Mouse (Mus musculus): ENCODE results near the gene Fgf10. TPM values are rescaled to one million over a fixed set of nuclear protein-coding genes. Genes with fewer than 3 reads are reported as not detected.

The Fgf10 gene
- polyA plus RNA-seq, 1 experiment from 2014 or later = 1.3 TPM

DNA sequence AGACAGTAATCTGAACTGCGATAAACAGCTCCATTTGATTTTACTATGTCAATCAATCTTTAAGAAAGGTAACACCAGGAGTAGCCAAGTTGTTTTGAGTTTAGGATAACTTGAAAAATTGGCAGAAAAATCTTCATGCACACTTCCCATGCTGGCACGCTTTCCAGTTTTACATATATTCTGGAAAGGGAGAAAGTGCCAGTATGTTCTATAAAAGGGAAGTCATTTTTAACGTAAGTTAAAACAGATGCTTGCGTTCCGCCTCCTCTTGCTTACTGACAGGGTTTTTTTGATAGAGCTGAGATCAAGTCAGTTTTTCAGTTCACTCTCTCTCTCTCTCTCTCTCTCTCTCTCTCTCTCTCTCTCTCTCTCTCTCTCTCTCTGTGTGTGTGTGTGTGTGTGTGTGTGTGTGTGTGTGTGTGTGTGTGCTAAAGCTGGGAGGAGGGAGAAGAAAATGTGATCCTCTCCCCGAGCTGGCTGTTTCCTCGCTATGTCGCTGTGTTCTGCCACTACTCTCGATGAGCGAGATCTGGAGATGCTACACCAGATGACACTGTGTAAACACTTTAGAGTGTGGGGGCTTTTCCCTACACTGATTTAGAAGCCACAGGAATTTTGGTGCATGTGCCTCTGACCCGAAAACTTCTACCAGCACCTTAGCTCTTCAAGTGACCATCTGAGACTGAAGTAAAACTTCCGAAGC is 62.4 kb downstream of the Fgf10 start:
- no peaks in the 10 kb centered on the region for H3K9me3 ChIP-seq
- no peaks in the 10 kb centered on the region for H3K4me1 ChIP-seq
- H3K9ac ChIP-seq = no peak overlapping the region
- no peak for ATAC-seq (ENCODE audit: low FRiP score, low read depth)
- WGBS = 85% methylated on average over 12 of the region's 12 CpGs
- H3K27me3 ChIP-seq (replicated peaks) = no peaks in the 10 kb centered on the region
- no peaks in the 10 kb centered on the region for H3K36me3 ChIP-seq
- H3K4me3 ChIP-seq = no peak overlapping the region
- no peak overlapping the region for H3K4me2 ChIP-seq (replicated peaks)
- H3K27ac ChIP-seq = no peak overlapping the region

DNA sequence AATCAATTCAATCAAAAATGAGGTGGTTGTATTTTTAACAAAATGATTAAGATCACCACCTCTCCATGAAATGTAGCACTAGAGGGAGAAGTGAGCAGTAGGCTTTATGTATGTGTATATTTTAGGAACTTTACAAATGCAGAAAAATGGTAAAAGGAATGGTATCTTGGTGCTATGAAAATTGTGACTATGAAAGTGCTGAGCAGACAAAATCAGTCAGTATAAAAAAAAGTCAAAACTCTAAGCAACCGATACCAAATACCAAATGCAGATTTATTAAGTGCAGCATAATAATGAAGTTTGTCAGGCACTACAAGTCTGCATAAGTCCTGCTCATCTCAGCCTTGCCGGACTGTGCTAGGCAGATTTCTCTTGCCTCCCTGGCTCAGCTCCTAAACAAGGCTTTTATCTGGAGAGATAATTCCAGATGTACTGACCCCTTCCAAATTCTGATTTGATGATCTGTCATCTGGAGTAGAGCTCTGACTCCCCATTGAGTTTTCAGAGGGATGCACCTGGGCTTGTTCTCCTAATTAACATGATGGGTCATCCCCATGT is 70.3 kb downstream of the Fgf10 start:
- no peak overlapping the region for H3K4me3 ChIP-seq
- 91% methylated on average over 2 of the region's 2 CpGs for WGBS
- no peak overlapping the region for H3K27ac ChIP-seq
- no peaks in the 10 kb centered on the region for H3K4me1 ChIP-seq
- no peak overlapping the region for H3K9ac ChIP-seq
- H3K9me3 ChIP-seq = no peaks in the 10 kb centered on the region
- no peak for ATAC-seq (ENCODE audit: low FRiP score, low read depth)
- no peak overlapping the region for H3K4me2 ChIP-seq (replicated peaks)
- H3K27me3 ChIP-seq (replicated peaks) = no peaks in the 10 kb centered on the region
- H3K36me3 ChIP-seq = no peaks in the 10 kb centered on the region

DNA sequence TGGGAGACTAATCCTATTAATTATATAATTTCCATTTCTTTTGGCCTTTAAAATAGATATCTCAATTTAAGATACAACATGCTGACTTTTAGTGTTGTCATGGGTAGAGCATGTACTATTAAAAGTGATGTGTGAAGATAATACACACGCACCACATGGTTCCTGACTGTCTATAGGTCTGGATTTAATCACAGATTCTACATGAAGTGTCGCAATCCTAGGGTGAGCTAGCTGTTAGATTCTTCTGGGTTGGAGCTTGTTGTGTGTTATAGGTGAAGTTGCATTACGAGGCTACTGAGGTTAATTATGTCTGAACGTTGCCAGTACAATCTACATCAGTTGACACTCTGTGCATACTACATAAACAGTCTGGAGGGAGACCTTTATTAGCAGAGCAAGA is 73.2 kb downstream of the Fgf10 start:
- H3K27me3 ChIP-seq (replicated peaks) = no peaks in the 10 kb centered on the region
- no peaks in the 10 kb centered on the region for H3K4me1 ChIP-seq
- no peaks in the 10 kb centered on the region for H3K9me3 ChIP-seq
- no peak overlapping the region for H3K4me3 ChIP-seq
- H3K36me3 ChIP-seq = no peaks in the 10 kb centered on the region
- H3K4me2 ChIP-seq (replicated peaks) = no peak overlapping the region
- no peak overlapping the region for H3K27ac ChIP-seq
- WGBS = 93% methylated on average over 4 of the region's 4 CpGs
- no peak for ATAC-seq (ENCODE audit: low FRiP score, low read depth)
- no peak overlapping the region for H3K9ac ChIP-seq

DNA sequence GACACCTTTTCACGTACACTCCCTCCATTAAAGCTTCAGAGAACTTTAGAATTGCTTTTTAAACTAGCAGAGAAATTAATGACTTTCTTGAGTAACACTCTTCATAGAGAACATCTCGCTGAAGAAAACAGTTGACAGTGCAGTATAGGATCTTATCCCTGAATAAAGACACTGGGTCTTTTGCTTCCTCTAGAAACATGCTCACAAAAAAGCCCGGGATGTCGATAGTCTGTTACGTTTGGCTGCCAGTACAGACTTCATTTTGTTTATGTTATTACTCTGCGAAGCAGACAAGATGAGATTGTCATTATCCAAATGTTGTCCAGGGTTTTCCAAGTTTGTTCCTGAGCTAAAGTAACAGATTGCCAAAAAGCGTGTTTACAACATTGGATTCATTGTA is 75.2 kb downstream of the Fgf10 start:
- no peaks in the 10 kb centered on the region for H3K36me3 ChIP-seq
- no peak overlapping the region for H3K27ac ChIP-seq
- ATAC-seq (ENCODE audit: low FRiP score, low read depth) = no peak
- 90% methylated on average over 7 of the region's 7 CpGs for WGBS
- no peaks in the 10 kb centered on the region for H3K4me1 ChIP-seq
- no peaks in the 10 kb centered on the region for H3K27me3 ChIP-seq (replicated peaks)
- no peak overlapping the region for H3K4me3 ChIP-seq
- H3K9ac ChIP-seq = no peak overlapping the region
- H3K9me3 ChIP-seq = no peaks in the 10 kb centered on the region
- no peak overlapping the region for H3K4me2 ChIP-seq (replicated peaks)

DNA sequence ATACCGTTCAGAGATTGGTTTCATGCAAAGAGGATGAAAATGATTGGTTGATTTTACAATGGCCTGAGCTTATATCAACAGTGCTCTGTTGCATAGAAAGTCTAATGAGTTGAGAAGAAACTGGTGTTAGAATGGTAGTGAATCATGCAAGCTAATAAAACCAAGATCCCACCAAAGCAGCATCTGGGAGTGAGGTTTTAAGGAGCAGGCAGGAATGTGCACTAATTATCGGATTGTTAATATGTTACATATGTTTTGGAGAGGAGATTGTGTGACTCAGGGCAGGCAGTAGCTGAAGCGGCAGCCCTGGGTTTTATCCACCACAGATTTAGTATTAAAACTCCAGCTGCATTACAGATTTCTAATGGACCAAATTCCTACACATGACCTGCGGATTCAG is 76.8 kb downstream of the Fgf10 start:
- 88% methylated on average over 4 of the region's 4 CpGs for WGBS
- H3K27ac ChIP-seq = no peak overlapping the region
- ATAC-seq (ENCODE audit: low FRiP score, low read depth) = no peak

DNA sequence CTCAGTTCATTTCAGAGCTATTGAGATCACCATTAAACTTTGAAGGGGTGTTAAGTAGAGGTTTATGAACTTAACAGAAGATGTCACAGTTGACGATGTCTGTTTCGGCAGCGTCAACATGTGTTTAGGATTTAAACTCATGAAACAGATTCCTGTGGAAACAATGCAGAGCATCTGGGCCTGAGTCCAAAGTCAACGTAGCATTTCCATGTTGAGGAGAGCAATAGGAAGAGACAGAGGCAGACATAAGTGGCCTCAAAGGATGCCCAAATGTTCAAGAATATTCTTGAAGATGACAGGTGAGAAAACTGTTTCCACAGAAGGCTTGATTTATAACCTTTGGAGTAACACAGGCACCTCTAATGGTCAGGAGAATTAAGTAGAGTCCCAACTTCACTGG is 84.4 kb downstream of the Fgf10 start:
- no peak for ATAC-seq (ENCODE audit: low FRiP score, low read depth)
- H3K4me1 ChIP-seq = no peaks in the 10 kb centered on the region
- no peaks in the 10 kb centered on the region for H3K9me3 ChIP-seq
- H3K27ac ChIP-seq = no peak overlapping the region
- no peak overlapping the region for H3K9ac ChIP-seq
- no peak overlapping the region for H3K4me3 ChIP-seq
- H3K27me3 ChIP-seq (replicated peaks) = no peaks in the 10 kb centered on the region
- 90% methylated on average over 4 of the region's 4 CpGs for WGBS
- H3K4me2 ChIP-seq (replicated peaks) = no peak overlapping the region
- no peaks in the 10 kb centered on the region for H3K36me3 ChIP-seq

More for the DNA sequence above, 76.8 kb downstream of the Fgf10 start:
- H3K4me3 ChIP-seq = no peak overlapping the region
- no peaks in the 10 kb centered on the region for H3K36me3 ChIP-seq
- H3K9ac ChIP-seq = no peak overlapping the region
- no peaks in the 10 kb centered on the region for H3K27me3 ChIP-seq (replicated peaks)
- H3K4me1 ChIP-seq = no peaks in the 10 kb centered on the region
- no peak overlapping the region for H3K4me2 ChIP-seq (replicated peaks)
- H3K9me3 ChIP-seq = no peaks in the 10 kb centered on the region

DNA sequence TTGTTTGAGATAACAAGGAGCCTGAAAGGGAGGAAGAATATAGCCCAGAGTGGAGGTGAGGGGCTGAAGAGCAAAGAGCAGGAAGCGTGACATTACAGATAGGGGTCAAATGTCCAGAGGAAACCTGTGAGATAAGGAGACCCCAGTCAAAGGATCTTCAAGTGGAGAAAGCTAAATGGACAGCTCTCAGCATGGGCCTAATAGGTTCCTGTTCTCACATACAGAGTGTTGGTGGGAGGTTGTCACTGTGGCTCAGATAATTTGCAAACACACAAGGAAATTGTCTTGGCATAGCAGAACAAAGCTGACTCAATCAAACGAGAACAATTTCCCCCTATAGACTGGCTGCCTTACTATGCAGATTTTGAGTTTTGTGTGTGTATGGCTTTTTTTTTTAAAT is 89.4 kb downstream of the Fgf10 start:
- no peak overlapping the region for H3K27ac ChIP-seq
- H3K4me1 ChIP-seq = no peaks in the 10 kb centered on the region
- ATAC-seq (ENCODE audit: low FRiP score, low read depth) = no peak
- WGBS = 19% methylated on average over 2 of the region's 2 CpGs
- H3K4me3 ChIP-seq = no peak overlapping the region
- H3K27me3 ChIP-seq (replicated peaks) = no peaks in the 10 kb centered on the region
- no peak overlapping the region for H3K9ac ChIP-seq
- H3K4me2 ChIP-seq (replicated peaks) = no peak overlapping the region
- no peaks in the 10 kb centered on the region for H3K9me3 ChIP-seq
- no peaks in the 10 kb centered on the region for H3K36me3 ChIP-seq

DNA sequence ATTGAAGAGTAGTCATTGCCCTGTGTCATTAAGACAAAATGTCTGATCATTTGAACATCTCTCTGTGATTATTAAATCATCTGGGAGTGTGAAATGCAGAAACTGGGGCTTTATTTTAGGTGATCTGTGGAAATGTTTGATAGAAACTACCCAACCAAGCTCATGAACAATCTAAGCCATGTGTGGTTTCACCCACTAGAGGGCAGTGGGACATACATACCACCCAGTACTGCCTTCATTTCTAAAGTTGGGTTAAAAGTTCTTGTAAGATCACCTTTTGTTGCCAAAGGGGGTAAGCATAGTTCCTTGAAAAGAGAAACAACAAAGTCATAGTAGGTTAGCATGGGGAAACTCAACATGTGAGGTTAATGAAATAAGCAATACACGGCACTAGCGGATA is 93.4 kb downstream of the Fgf10 start:
- no peaks in the 10 kb centered on the region for H3K4me1 ChIP-seq
- no peak overlapping the region for H3K9ac ChIP-seq
- no peak for ATAC-seq (ENCODE audit: low FRiP score, low read depth)
- H3K4me2 ChIP-seq (replicated peaks) = no peak overlapping the region
- no peaks in the 10 kb centered on the region for H3K9me3 ChIP-seq
- H3K36me3 ChIP-seq = no peaks in the 10 kb centered on the region
- WGBS = 94% methylated on average over 2 of the region's 2 CpGs
- no peak overlapping the region for H3K4me3 ChIP-seq
- H3K27me3 ChIP-seq (replicated peaks) = no peaks in the 10 kb centered on the region
- H3K27ac ChIP-seq = no peak overlapping the region

DNA sequence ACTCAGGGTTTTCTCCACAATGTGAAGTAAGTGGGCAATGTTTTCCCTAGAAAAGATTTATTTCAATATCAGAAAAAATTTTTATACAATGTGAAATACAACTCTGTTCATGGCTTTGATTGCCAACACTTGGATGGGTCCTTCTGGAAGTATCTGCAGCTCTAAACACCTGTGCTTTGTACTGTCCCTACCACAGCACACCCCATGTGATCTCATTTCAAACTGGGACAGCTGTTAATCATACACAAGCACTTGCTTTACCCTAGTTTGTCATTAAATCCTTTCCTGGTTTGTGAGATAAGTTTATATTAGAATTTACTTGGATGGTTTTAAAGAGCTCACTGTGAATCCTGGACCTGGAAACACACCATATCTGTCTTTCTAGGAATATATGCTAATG is 102.6 kb downstream of the Fgf10 start:
- Histone ChIP-seq H3K9ac (no peak overlapping the region), H3K27ac (no peak overlapping the region), H3K9me3 (no peaks in the 10 kb centered on the region), H3K4me2 (replicated peaks) (no peak overlapping the region), H3K27me3 (replicated peaks) (no peaks in the 10 kb centered on the region), H3K36me3 (no peaks in the 10 kb centered on the region), H3K4me1 (no peaks in the 10 kb centered on the region), H3K4me3 (no peak overlapping the region)
- no peak for ATAC-seq (ENCODE audit: low FRiP score, low read depth)

DNA sequence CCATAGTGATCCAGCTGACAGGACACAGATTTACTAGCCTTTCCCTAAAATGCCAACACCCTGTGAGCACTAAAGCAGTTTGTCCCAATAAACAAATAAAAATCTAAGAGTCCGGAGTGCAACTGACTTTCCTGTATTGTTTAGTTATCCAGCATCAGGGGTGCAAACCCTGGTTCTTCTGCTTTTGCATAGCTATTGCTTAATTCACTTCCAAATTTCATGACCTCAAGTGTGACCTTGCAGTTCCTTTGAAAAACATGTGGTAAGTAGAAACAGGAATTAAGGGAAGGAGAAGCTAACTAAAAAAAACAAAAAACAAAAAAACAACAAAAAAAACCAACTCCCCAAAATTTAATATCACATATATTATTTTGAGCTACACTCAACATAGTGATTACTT is 105.6 kb downstream of the Fgf10 start:
- 10% methylated on average over 1 of the region's 1 CpGs for WGBS
- H3K4me3 ChIP-seq = no peak overlapping the region

DNA sequence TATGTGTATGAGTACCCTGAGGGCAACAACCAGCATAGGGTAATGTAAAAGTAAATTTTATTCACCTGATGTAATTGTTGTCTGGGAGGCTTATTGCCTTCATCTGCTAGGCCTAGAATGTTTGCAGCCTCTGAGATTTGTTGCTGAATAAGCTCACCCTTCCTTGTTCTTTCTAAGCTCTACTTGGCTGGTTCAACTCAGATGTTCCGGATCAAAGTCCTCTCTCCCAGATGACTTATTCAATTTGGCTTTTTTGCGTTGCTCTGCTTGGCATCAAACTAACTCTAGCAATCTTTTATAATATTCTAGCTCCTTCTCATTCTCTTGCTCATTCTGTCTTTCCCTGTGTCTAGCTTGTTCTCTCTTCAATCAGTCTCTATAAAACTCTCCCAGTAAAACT is 109.6 kb downstream of the Fgf10 start:
- ATAC-seq (ENCODE audit: low FRiP score, low read depth) = no peak
- H3K36me3 ChIP-seq = no peaks in the 10 kb centered on the region
- 89% methylated on average over 2 of the region's 2 CpGs for WGBS
- H3K27ac ChIP-seq = no peak overlapping the region
- no peaks in the 10 kb centered on the region for H3K9me3 ChIP-seq
- no peaks in the 10 kb centered on the region for H3K27me3 ChIP-seq (replicated peaks)
- no peak overlapping the region for H3K4me2 ChIP-seq (replicated peaks)
- H3K9ac ChIP-seq = no peak overlapping the region
- no peak overlapping the region for H3K4me3 ChIP-seq
- no peaks in the 10 kb centered on the region for H3K4me1 ChIP-seq

More for the DNA sequence above, 105.6 kb downstream of the Fgf10 start:
- H3K9ac ChIP-seq = no peak overlapping the region
- H3K27ac ChIP-seq = no peak overlapping the region
- H3K4me1 ChIP-seq = no peaks in the 10 kb centered on the region
- H3K4me2 ChIP-seq (replicated peaks) = no peak overlapping the region
- no peaks in the 10 kb centered on the region for H3K27me3 ChIP-seq (replicated peaks)
- no peak for ATAC-seq (ENCODE audit: low FRiP score, low read depth)
- no peaks in the 10 kb centered on the region for H3K36me3 ChIP-seq
- H3K9me3 ChIP-seq = no peaks in the 10 kb centered on the region

DNA sequence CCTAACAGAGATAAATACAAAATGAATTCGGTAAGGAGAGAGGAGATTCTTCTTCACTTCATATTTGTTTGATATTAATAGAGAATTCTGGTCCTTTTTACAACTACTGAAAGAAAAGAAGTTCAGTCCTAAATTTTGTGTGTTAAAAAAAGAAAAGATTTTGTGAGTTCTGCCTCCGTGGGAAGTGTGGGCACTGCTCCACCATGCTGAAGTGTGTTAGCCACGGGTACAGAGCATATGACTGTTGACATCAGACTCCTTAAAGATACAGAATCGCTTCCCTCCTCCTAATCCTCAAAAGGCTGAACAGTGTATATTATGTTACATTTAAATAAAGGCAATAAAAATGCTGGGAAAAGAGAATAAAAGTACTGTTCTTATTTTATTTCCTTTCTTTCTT is 122.2 kb downstream of the Fgf10 start:
- H3K4me3 ChIP-seq = no peak overlapping the region
- WGBS = 74% methylated on average over 4 of the region's 4 CpGs
- no peak overlapping the region for H3K9ac ChIP-seq
- H3K4me1 ChIP-seq = no peaks in the 10 kb centered on the region
- H3K27me3 ChIP-seq (replicated peaks) = no peaks in the 10 kb centered on the region
- no peaks in the 10 kb centered on the region for H3K36me3 ChIP-seq
- no peak overlapping the region for H3K4me2 ChIP-seq (replicated peaks)
- H3K27ac ChIP-seq = no peak overlapping the region
- no peak for ATAC-seq (ENCODE audit: low FRiP score, low read depth)
- H3K9me3 ChIP-seq = no peaks in the 10 kb centered on the region

DNA sequence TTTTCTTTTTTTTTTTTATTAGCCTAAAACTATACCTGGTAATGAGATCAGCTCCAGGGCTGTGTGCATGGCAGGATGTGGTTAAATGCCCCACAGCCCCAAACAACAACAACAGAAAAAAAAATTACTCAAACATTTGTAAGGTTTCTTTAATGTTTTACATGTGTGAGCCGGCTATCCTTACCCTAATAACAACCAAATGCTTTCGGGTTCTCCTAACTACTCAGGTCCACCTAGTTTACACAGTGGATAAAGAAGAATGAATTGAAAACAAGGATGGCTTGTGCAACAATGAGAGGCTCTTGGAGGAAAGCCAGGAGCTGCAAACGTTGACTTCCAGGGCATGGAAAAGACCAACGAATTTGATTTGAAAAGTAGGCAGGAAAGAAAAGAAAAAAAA is 122.6 kb downstream of the Fgf10 start:
- no peaks in the 10 kb centered on the region for H3K36me3 ChIP-seq
- no peak overlapping the region for H3K9ac ChIP-seq
- H3K27ac ChIP-seq = no peak overlapping the region
- H3K9me3 ChIP-seq = no peaks in the 10 kb centered on the region
- ATAC-seq (ENCODE audit: low FRiP score, low read depth) = no peak
- WGBS = 56% methylated on average over 4 of the region's 4 CpGs
- no peak overlapping the region for H3K4me3 ChIP-seq
- no peaks in the 10 kb centered on the region for H3K4me1 ChIP-seq
- no peaks in the 10 kb centered on the region for H3K27me3 ChIP-seq (replicated peaks)
- no peak overlapping the region for H3K4me2 ChIP-seq (replicated peaks)
